Mouse (Mus musculus): ENCODE data around the gene Coro1c.

DNA sequence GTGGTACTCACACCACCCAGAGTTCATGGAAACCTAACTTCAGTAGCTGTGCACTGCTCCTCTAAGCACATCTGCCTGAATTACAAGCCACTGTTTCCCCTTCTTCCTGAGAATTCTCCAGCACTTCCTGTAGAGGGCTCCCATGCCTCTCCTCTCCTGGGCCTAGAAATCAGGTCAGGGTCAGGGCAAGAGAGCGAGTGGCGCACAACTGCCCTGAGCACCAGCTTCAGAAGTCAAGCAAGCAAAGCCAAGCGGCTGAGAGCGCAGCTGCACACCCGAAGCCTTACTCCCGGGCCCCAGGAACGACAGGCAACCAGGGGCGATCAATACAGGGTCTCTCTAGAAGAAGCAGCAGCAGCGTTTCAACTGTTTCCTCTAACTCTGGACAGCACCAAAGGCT lies 60.9 kb downstream of the Coro1c start:
- TF ChIP-seq TAL1 (IDR thresholded peaks at IDR 0.05; ENCODE audit: low read length) (no peak), GATA1 (IDR thresholded peaks at IDR 0.05; ENCODE audit: low read length) (no peak)
